Mouse (Mus musculus): ENCODE measurements at regions not wholly inside any gene's neighbourhood (a gene's known extent, or its start where the extent isn't known, plus 50 kb on each side); places are given as distances from the start of the nearest gene placed in this dataset.

DNA sequence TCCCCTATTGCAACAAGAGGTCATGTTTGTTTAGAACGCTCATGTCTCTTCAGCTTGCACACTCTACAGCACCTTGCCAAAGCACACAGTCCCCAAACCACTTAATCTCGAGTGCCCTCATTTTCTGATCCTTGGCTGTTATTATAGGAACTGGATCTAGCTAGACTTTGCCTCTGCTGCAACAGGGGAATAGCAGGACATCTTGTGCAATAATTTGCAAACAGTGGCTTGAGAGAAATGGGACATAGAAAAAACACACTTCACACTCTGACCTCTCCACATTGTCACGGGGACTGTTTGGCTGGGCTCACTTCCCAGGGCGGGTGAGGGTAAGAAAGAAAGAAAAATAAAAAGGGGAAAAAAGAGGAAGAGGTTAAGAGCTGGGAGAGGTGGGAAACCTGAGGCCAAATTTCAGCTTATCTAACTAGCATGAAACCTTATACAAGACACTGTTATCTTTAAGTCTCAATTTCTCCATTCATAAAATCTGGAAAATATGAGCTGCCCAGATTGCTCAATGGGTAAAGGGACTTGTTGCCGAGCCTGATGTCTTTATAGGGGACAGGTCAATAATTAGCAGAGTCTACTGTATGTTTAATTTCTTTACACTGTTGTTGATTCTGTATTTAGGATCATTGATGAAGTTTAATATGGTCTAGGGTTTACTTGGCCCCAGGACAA, 356.0 kb downstream of the Ankrd50 start:
- DNase-seq (ENCODE audit: low read depth) = no peak

GRCm38 (mm10) chr3:38116071-38116787, 368.4 kb downstream of the Ankrd50 start:
- peak; percentile 8 for DNase-seq (ENCODE audit: low read depth)

DNA sequence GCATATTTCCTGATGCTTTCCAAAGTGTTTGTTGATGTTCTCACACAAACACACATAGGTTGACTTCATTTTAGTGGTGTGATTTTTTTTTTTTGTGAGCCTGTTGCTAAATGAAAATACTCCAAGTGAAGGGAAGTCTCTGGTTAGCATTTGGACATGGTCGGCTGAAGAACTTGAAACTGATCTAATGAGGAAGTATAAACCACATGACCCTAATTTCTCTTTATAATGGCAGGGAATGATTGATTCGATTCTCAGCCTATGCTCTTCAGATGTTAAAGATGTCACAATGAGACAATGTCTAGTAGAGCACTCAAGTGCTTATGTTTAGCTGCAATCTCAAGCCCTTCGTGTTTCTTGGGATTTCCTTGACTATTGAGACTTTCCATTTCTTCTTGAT, 372.1 kb downstream of the Ankrd50 start:
- no peak for DNase-seq (ENCODE audit: low read depth)

DNA sequence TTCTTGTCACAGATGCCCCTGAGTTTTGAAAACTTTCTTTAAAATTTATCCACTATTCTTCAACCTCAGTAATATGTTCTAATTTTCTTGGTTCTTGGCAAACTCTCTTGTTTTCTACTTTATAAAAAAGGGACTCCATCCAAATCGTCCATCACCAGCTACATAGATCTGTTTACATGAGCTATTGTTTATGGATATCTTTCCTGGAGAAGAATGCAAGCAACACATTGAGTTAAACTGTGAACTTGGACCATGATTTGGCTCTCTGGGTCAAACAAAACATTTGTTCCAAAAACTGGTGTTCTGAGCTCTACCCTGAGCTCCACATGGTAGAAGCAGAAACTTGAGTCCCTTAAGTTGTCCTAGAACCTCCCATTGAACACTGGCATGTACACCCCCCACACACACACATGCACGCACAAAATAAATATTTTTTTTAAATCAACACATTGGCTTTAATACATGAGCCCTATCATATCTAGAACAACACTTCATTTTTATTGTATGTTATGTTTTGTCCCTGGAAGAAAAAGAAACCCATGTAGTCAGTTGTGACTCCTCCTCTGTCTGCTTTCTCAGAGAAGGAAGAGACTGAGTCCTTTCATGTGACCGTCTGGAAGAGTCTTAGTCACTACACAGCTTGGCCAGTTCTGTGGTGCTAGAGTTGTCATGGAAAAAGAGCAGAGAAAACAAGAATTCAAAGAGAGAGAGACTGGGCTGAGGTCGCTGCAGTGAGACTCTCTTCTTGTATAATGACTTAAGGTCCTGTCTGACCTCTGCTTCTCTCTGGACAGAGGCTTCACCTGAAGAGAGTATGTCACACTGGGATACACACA, 379.4 kb downstream of the Ankrd50 start:
- DNase-seq (ENCODE audit: low read depth) = no peak

- no peak for DNase-seq (ENCODE audit: low read depth)
Measured at GRCm38 (mm10) chr3:38104418-38104817, 380.1 kb upstream of the Gm5148 start.

DNA sequence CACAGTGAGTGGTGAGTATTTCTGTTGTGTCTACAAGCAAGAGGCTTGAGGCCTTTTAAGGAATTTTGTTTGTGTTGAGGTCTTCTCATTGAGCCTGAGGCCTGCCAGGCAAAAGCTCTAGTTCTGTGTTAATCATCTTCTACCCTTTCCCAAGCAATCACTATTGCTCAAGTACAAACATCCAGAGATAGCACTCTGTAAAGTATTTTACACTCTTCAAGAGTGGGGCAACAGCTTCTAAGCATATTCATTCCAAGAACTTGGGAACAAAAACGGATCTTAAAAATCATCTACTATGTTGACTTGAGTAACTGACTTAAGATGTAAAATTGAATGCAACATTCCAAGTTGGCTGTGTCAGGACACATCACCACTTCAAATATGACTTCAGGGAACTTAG, 378.7 kb upstream of the Gm5148 start:
- DNase-seq (ENCODE audit: low read depth) = no peak

GRCm38 (mm10) chr3:38102181-38102580, 377.9 kb upstream of the Gm5148 start:
- DNase-seq (ENCODE audit: low read depth) = no peak

GRCm38 (mm10) chr3:38094370-38094979, 370.2 kb upstream of the Gm5148 start:
- no peak for DNase-seq (ENCODE audit: low read depth)

DNA sequence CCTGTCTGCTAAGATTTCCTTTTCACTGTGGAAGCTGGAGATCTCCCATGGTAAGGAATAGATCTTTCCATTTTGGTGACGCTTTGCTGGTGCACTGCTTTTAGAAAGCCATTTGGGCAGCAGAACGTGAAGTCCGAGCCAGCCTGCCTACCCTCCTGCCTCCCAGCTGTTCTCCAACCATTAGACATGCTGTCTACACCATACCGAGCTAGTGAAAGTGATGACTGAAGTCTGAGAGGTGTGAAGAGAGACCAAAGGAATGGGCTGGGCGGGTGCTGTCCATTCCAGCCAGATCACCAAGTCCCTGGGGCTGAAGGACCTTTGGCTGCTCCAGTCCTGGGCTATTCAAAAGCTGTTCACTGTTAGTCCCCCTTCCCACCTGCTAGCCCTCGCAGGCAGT, 360.3 kb upstream of the Gm5148 start:
- no peak for DNase-seq (ENCODE audit: low read depth)

DNA sequence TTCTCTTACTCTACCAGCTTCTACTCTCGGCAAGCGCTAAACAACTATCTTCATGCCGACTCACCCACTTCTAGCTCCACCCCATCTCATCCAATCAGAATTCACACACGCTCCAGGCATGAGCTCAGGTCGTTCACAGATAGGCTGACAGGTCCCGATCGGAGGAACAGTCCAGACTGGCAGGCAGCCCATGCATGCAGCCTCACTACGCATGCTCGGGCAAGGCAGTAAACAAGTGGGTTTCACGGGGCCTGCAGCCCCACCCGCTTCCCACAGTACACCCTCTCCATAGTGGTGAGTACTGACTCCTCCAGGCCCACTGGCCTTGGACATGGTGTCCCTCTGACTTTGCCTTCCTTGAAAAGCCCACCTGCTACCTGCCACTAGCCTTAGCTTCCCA, 358.1 kb upstream of the Gm5148 start:
- no peak for DNase-seq (ENCODE audit: low read depth)

GRCm38 (mm10) chr3:38076835-38077234, 352.5 kb upstream of the Gm5148 start:
- DNase-seq (ENCODE audit: low read depth) = no peak

GRCm38 (mm10) chr3:38073946-38074345, 349.7 kb upstream of the Gm5148 start:
- DNase-seq (ENCODE audit: low read depth) = no peak

DNA sequence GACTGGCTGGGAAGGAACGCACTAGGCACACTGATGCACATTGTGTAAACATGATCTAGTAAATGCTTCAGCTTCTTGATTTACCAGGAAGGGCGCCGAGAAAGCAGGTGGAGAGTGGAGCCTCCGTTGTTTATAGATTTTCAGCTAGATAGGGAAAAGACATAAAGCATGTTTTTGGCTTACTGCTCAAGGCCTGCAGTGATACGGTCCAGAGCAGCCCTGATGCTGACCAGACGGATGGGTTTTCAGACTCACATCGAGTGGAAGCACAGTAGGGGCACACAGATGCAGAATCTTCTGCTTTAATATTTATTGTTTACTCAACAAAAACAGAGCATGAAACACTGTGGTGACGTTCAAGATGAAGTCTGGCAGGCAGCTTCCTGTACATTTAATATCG, 331.3 kb upstream of the Gm5148 start:
- DNase-seq (ENCODE audit: low read depth) = no peak

- DNase-seq (ENCODE audit: low read depth) = no peak
Measured at GRCm38 (mm10) chr3:38052941-38053340, 328.7 kb upstream of the Gm5148 start.

DNA sequence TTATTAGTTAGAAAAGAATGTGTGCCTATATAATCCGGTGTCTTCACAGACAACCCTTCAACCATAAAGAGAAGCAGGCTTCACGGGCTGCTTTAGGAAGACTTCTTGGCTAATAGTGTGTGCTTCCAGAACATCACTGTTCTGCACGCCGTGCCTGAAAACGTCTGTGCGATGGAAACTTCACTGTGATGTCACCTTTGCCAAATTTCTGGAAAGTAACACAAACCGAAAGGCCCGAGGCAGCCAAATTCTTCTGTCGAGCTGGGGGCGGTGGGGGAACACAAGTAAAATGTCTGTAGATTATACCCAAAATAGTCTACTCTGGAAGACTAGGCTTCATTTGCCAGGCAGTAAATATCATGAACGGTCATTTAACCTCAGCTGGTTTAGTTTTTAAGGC, 327.5 kb upstream of the Gm5148 start:
- DNase-seq (ENCODE audit: low read depth) = no peak

- DNase-seq (ENCODE audit: low read depth) = no peak
Measured at GRCm38 (mm10) chr3:38050856-38051255, 326.6 kb upstream of the Gm5148 start.

DNA sequence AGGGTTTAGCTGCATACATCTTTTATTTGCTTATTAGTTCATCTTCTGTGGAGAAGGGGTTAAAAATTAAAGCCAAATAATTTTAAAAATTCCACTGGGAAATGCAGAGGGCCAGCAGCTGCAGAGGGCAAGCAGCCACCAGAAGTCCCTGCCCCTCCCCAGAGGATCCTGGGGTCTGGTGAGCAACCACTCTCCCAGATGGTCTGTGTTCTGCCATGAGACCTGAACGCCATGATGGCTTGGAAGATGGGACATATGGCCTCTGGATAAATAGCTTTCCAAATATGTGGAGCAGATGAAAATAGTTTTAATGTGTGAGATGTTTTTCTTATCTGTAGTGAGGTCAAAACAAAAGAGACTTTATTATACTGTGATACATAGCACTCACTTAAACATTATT, 326.1 kb upstream of the Gm5148 start:
- DNase-seq (ENCODE audit: low read depth) = no peak

- no peak for DNase-seq (ENCODE audit: low read depth)
Measured at GRCm38 (mm10) chr3:38049290-38049689, 325.0 kb upstream of the Gm5148 start.

DNA sequence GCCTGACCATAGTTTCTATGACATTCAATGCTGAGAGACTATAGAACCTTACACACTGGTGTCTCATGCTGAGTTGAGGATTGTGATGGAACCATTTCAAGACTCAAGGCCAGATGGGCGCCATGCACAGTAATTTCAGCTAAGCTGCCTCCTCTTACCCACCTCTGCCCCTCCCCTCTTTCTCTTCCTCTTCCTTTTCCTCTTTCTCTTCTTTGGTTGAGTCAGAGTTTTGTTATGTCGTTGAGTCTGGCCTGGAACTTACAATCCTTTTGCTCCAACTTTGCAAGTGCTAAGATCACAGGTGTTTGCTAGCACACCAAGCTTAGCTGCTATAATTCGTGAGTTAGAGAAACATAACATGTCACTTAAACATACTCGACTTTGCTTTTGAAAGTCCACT, 323.2 kb upstream of the Gm5148 start:
- no peak for DNase-seq (ENCODE audit: low read depth)

GRCm38 (mm10) chr3:38046611-38047010, 322.3 kb upstream of the Gm5148 start:
- peak; percentile 21 for DNase-seq (ENCODE audit: low read depth)

DNA sequence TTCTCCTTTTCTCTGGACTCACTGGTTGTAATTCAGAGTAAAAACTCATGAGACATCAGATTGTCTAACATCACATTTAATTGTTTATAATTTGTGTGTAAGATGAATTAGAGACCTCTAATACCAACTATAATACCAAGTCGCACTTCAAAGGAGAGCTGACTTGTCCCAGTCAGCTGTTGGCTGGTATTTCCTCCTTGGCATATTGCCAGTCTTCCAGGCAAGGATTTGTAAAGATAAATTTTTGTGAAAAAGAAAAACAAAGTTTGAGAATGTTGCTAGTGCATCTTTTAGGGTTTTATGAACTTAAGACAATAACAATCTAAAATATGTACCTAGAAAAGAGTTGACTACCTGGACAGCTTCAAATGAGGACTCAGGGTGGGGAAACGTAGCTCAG, 321.7 kb upstream of the Gm5148 start:
- DNase-seq (ENCODE audit: low read depth) = no peak

DNA sequence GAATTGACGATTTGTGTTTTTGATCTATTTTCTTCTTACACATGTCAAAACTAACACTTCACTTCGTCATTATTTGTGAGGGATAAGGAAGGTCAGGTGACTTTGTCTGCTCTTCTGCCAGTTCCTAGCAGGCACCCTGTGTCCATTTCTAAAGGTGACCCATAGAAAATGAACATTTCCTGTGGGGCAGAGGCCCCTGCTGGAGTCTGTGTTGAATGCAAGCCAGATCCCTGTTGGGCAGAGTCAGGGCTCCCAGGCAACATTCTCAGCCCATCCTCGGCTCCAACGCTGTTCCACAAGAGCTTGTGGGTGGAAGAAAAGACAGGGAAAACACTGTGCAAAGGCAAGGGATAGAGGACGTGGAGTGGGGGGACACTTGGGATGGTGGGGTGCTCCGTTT, 321.2 kb upstream of the Gm5148 start:
- DNase-seq (ENCODE audit: low read depth) = no peak

DNA sequence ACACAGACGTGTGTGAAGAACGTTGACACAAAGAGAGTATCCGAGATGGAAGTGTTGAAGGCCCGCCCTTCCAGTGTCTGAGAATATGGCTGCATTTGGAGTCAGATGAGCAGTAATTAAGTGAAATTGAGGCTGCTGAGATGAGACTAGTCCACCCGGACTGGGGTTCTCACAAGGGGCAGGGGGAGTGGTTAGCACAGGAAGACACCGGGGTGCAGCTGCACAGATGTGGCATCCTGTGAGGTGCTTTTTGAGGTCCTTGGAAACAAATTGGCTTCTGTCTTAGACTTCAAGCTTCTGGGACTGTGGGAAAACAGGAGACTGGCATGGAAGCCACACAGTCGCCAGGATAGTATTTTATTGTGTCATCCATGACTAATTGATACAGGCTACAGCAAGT, 320.0 kb upstream of the Gm5148 start:
- DNase-seq (ENCODE audit: low read depth) = peak; percentile 33

All from naive thymus-derived CD4-positive, alpha-beta T cell, adult 2 months (primary cell).